Mouse (Mus musculus): ENCODE results near the gene Cul9.
"Not testable (repeated sequence)": the region's sequence is repeated elsewhere in the genome, so short reads cannot be mapped to it uniquely, and the experiment has no call there.

The Cul9 gene

GRCm38 (mm10) chr17:46545813-46546564 lies at the start of gene Cul9:
Cul9 (minus strand) TSS chr17:46546388.
- peak; percentile 26 for DNase-seq (ENCODE audit: low spot score)

- DNase-seq (ENCODE audit: low spot score) = no peak
These were observed 49.1 kb upstream of the Cul9 start for GRCm38 (mm10) chr17:46595336-46595735.

- DNase-seq (ENCODE audit: low spot score) = no peak
These were observed 48.4 kb upstream of the Cul9 start for GRCm38 (mm10) chr17:46594606-46595005.

GRCm38 (mm10) chr17:46593124-46593523 lies 46.9 kb upstream of the Cul9 start:
- DNase-seq (ENCODE audit: low spot score) = no peak

GRCm38 (mm10) chr17:46591406-46591805 lies 45.2 kb upstream of the Cul9 start:
- no peak for DNase-seq (ENCODE audit: low spot score)

GRCm38 (mm10) chr17:46590439-46590838 lies 44.3 kb upstream of the Cul9 start:
- no peak for DNase-seq (ENCODE audit: low spot score)

GRCm38 (mm10) chr17:46589635-46590314 lies 43.6 kb upstream of the Cul9 start:
- no peak for DNase-seq (ENCODE audit: low spot score)

- DNase-seq (ENCODE audit: low spot score) = no peak
These were observed 42.7 kb upstream of the Cul9 start for GRCm38 (mm10) chr17:46588913-46589312.

GRCm38 (mm10) chr17:46588173-46588572 lies 42.0 kb upstream of the Cul9 start:
- DNase-seq (ENCODE audit: low spot score) = no peak

GRCm38 (mm10) chr17:46586327-46586726 lies 40.1 kb upstream of the Cul9 start:
- no peak for DNase-seq (ENCODE audit: low spot score)

- no peak for DNase-seq (ENCODE audit: low spot score)
These were observed 32.5 kb upstream of the Cul9 start for GRCm38 (mm10) chr17:46578650-46579049.

- DNase-seq (ENCODE audit: low spot score) = no peak
These were observed 29.9 kb upstream of the Cul9 start for GRCm38 (mm10) chr17:46576070-46576469.

GRCm38 (mm10) chr17:46574535-46574934 lies 28.3 kb upstream of the Cul9 start:
- DNase-seq (ENCODE audit: low spot score) = no peak

GRCm38 (mm10) chr17:46571005-46571404 lies 24.8 kb upstream of the Cul9 start:
- DNase-seq (ENCODE audit: low spot score) = no peak

GRCm38 (mm10) chr17:46559146-46559545 lies 13.0 kb upstream of the Cul9 start:
- no peak for DNase-seq (ENCODE audit: low spot score)

- no peak for DNase-seq (ENCODE audit: low spot score)
These were observed 12.0 kb upstream of the Cul9 start for GRCm38 (mm10) chr17:46558151-46558550.

GRCm38 (mm10) chr17:46557321-46557720 lies 11.1 kb upstream of the Cul9 start:
- not testable (repeated sequence) for DNase-seq (ENCODE audit: low spot score)

- no peak for DNase-seq (ENCODE audit: low spot score)
These were observed 10.4 kb upstream of the Cul9 start for GRCm38 (mm10) chr17:46556584-46556945.

GRCm38 (mm10) chr17:46555673-46556583 lies 9.7 kb upstream of the Cul9 start, which contains the start of gene Srf:
Srf (minus strand) TSS chr17:46556175.
- peak; percentile 98 for DNase-seq (ENCODE audit: low spot score)

- peak; percentile 58 for DNase-seq (ENCODE audit: low spot score)
These were observed 8.9 kb upstream of the Cul9 start for GRCm38 (mm10) chr17:46554977-46555672.

GRCm38 (mm10) chr17:46554646-46554976 lies 8.4 kb upstream of the Cul9 start:
- peak; percentile 16 for DNase-seq (ENCODE audit: low spot score)

- DNase-seq (ENCODE audit: low spot score) = no peak
These were observed 7.7 kb upstream of the Cul9 start for GRCm38 (mm10) chr17:46553926-46554325.

All from yolk sac, embryonic 10.5 days (tissue).